Mouse (Mus musculus) intestine, embryonic 15.5 days (tissue): ENCODE measurements around the gene Clca4b. TPM values are rescaled to one million over a fixed set of nuclear protein-coding genes. Genes with fewer than 3 reads are reported as not detected.
"Not testable (repeated sequence)": the region's sequence is repeated elsewhere in the genome, so short reads cannot be mapped to it uniquely, and the experiment has no call there.

Experiments used
- ATAC-seq: fragments of 200-750 bp; cut with Nextera tagmentation; 2 replicates; pipeline ENCODE4 v1.8.0; 2017; ENCODE audit warnings: moderate TSS enrichment, moderate library complexity
- H3K27ac ChIP-seq: fragments of 300-500 bp; sonication (generic); 2 replicates; pipeline ENCODE4 v1.5.1; 2015; ENCODE audit warnings: mild to moderate bottlenecking, inconsistent platforms
- H3K27me3 ChIP-seq: fragments of 300-500 bp; sonication (generic); replicated peaks from 2 replicates; pipeline ENCODE4 v1.6.1; 2015; ENCODE audit warnings: inconsistent platforms
- H3K36me3 ChIP-seq: fragments of 300-500 bp; sonication (generic); 2 replicates; pipeline ENCODE4 v1.6.1; 2015; ENCODE audit warnings: inconsistent platforms
- H3K4me1 ChIP-seq: fragments of 300-500 bp; sonication (generic); replicated peaks from 2 replicates; pipeline ENCODE4 v1.6.1; 2015; ENCODE audit warnings: inconsistent platforms
- H3K4me2 ChIP-seq: fragments of 300-500 bp; sonication (generic); replicated peaks from 2 replicates; pipeline ENCODE4 v1.6.1; 2015; ENCODE audit warnings: mild to moderate bottlenecking, inconsistent platforms
- H3K4me3 ChIP-seq: fragments of 300-500 bp; sonication (generic); replicated peaks from 2 replicates; pipeline ENCODE4 v1.5.1; 2015; ENCODE audit warnings: inconsistent platforms
- H3K9ac ChIP-seq: fragments of 300-500 bp; sonication (generic); 2 replicates; pipeline ENCODE4 v1.6.1; 2015; ENCODE audit warnings: inconsistent platforms
- H3K9me3 ChIP-seq: fragments of 300-500 bp; sonication (generic); 2 replicates; pipeline ENCODE4 v1.6.1; 2016; ENCODE audit warnings: inconsistent platforms
- WGBS: fragments of 180-500 bp; shearing (Covaris S2); methylation state at CpG from one replicate; pipeline ENCODE4 v1.1.7; 2015; 5-methylcytosine and 5-hydroxymethylcytosine counted together
- polyA plus RNA-seq: library from polyadenylated mRNA; unstranded; fragments of >200 nt; fragmentation: Nextera tagmentation; extraction: Ambion mirVana; gene quantifications from 2 replicates; pipeline ENCODE4 v1.2.1, GENCODE M21; 2015

Gene Clca4b
- polyA plus RNA-seq, 1 experiment from 2014 or later: 22.4 TPM

DNA sequence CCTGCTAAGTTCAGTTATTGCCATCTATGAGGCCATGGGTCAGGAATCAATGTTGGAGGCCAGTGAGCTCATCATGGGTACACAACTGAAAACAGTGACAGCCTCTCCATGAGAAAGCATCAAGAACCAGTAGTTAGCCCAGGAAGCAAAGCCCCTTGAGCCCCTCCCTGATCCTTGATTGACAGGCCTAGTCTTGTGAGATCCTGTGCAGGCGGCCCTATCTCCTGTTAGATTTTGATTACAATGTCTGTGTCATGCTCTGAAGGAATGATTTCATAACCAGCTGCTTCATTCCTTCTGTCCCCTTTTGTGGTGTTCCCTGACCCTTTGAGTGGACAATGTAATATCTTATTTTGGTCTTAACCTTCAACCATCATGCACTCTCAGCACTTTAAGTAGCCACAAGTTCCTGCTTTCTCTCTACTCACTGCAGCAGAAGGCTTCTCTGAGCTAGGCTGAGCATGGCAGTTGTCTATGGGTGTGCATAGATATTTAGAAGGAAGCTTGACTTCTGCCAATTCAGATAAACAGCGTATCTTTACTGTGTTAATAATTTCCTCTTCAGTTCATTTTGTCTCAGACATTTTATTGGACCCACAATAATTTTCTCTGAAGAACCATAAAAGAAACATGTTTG, 35.2 kb downstream of the Clca4b start:
- H3K27ac ChIP-seq: no peak overlapping the region
- no peak overlapping the region for H3K4me3 ChIP-seq
- no peaks in the 10 kb centered on the region for H3K9me3 ChIP-seq
- H3K4me1 ChIP-seq: no peaks in the 10 kb centered on the region
- H3K9ac ChIP-seq: no peak overlapping the region
- no peaks in the 10 kb centered on the region for H3K27me3 ChIP-seq
- ATAC-seq: no peak
- WGBS: 77% methylated on average over 2 of the region's 2 CpGs
- H3K4me2 ChIP-seq: no peak overlapping the region
- H3K36me3 ChIP-seq: no peaks in the 10 kb centered on the region

DNA sequence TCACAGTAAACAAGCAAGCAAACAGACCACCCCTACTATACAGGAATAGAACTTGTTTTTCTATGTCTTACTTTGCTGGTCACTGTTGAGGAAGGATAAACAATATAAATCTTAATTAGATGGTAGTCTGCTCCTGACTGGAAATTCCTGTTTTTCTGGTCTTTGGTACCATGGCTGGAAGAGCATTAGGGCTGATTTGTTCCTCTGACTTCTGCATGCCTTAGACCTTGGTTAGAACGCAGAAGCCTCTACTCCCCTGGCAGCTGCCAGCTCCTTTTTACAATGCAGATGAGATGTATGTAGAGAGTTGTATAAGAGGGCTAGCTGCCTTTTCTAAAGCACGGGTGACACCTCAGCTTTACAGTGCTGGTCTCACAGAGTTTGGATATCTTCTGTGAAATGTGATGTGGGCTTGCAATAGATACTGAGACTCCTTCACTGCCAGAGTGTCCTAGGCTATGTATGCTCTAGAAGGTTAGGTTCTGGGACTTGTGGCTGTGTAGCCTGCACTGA, 42.0 kb downstream of the Clca4b start:
- H3K27ac ChIP-seq: no peak overlapping the region
- ATAC-seq: peak; percentile 52
- no peak overlapping the region for H3K4me2 ChIP-seq
- H3K4me1 ChIP-seq: no peaks in the 10 kb centered on the region
- H3K4me3 ChIP-seq: no peak overlapping the region
- H3K9me3 ChIP-seq: no peaks in the 10 kb centered on the region
- 43% methylated on average over 2 of the region's 2 CpGs for WGBS
- H3K9ac ChIP-seq: no peak overlapping the region
- H3K36me3 ChIP-seq: no peaks in the 10 kb centered on the region
- no peaks in the 10 kb centered on the region for H3K27me3 ChIP-seq

DNA sequence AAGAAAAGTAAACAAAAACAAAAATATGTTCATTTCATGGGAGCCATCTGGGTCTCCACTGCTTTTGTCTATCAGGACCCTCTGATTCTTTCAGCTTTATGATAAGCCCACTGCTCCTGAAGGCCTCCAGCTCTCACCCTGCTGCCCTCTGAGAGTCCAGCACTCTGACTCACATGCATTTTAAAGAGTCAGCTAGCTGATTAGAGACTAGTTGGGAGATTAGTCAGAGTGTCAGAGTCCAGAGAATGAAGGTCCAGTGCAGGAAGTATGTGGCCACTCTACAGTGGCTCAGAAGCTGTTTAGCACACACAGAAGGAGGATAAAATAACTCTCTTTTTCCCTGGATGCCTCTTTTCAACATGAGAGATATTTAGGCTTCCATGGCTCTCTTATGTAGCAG, 45.4 kb downstream of the Clca4b start:
- H3K9me3 ChIP-seq: no peaks in the 10 kb centered on the region
- H3K9ac ChIP-seq: no peak overlapping the region
- peak; percentile 83 for ATAC-seq
- no peaks in the 10 kb centered on the region for H3K27me3 ChIP-seq
- H3K4me1 ChIP-seq: no peaks in the 10 kb centered on the region
- H3K4me2 ChIP-seq: no peak overlapping the region
- H3K4me3 ChIP-seq: no peak overlapping the region
- no peaks in the 10 kb centered on the region for H3K36me3 ChIP-seq
- H3K27ac ChIP-seq: no peak overlapping the region

DNA sequence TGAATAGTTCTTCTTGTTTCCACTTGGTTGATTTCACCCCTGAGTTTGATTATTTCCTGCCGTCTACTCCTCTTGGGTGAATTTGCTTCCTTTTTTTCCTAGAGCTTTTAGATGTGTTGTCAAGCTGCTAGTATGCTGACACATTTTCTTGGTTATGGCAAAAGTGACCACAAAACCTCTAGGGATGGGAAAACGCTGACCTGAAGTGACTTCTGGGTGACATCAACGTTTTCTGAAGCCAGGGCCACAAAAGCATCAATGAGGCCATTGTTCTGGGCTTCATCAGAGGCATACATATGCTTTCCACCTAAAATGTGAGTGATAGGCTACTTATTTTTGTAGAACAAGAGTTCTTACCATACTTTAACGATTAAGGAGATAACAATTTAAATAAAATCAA, 60.3 kb downstream of the Clca4b start:
- not testable (repeated sequence) for H3K4me3 ChIP-seq, H3K36me3 ChIP-seq, H3K9me3 ChIP-seq, H3K4me1 ChIP-seq, H3K27me3 ChIP-seq, H3K27ac ChIP-seq, H3K4me2 ChIP-seq, H3K9ac ChIP-seq, ATAC-seq
- WGBS: 68% methylated on average over 4 of the region's 4 CpGs

Other genes with a start within 250 kb of the Clca4b start
- gene Sh3glb1, start 212.2 kb downstream of the Clca4b start, polyA plus RNA-seq: 96.0 and 106 TPM in 2 replicates
- gene Clca3a1, start 171.6 kb downstream of the Clca4b start, polyA plus RNA-seq: 5.7 and 7.9 TPM in 2 replicates
- gene Clca3a2, start 113.0 kb downstream of the Clca4b start, polyA plus RNA-seq: 0.54 and 0.77 TPM in 2 replicates
- 5.8 and 6.3 TPM in 2 replicates for gene Clca3b, start 83.2 kb downstream of the Clca4b start, polyA plus RNA-seq
- gene Clca4a, start 42.5 kb upstream of the Clca4b start, polyA plus RNA-seq: 0.06 TPM in 1 of 2 replicates, not detected in the other
- gene Clca1, start 100.2 kb upstream of the Clca4b start, polyA plus RNA-seq: 32.6 and 55.4 TPM in 2 replicates
- 0.35 and 0.50 TPM in 2 replicates for gene Clca2, start 166.9 kb upstream of the Clca4b start, polyA plus RNA-seq
- 14.2 and 18.1 TPM in 2 replicates for gene Odf2l, start 186.1 kb upstream of the Clca4b start, polyA plus RNA-seq